Mouse (Mus musculus) stomach, embryonic 15.5 days (tissue): ENCODE data around the gene Mrps24. TPM values are rescaled to one million over a fixed set of nuclear protein-coding genes. Genes with fewer than 3 reads are reported as not detected.

Experiments
- ATAC-seq: fragments of 200-750 bp; cut with Nextera tagmentation; 2 replicates; pipeline ENCODE4 v1.8.0; 2017; ENCODE audit warnings: low read depth, moderate number of reproducible peaks, moderate TSS enrichment; ENCODE audit not compliant: insufficient read depth, low FRiP score
- H3K27ac ChIP-seq: fragments of 300-500 bp; sonication (generic); 2 replicates; pipeline ENCODE4 v1.5.1; 2015; ENCODE audit warnings: mild to moderate bottlenecking, inconsistent platforms
- H3K27me3 ChIP-seq: fragments of 300-500 bp; sonication (generic); replicated peaks from 2 replicates; pipeline ENCODE4 v1.6.1; 2015; ENCODE audit warnings: inconsistent platforms
- H3K36me3 ChIP-seq: fragments of 300-500 bp; sonication (generic); 2 replicates; pipeline ENCODE4 v1.6.1; 2015; ENCODE audit warnings: inconsistent platforms
- H3K4me1 ChIP-seq: fragments of 300-500 bp; sonication (generic); 2 replicates; pipeline ENCODE4 v1.6.1; 2015; ENCODE audit warnings: inconsistent platforms
- H3K4me2 ChIP-seq: fragments of 300-500 bp; sonication (generic); 2 replicates; pipeline ENCODE4 v1.6.1; 2015; ENCODE audit warnings: mild to moderate bottlenecking, inconsistent platforms
- H3K4me3 ChIP-seq: fragments of 300-500 bp; sonication (generic); replicated peaks from 2 replicates; pipeline ENCODE4 v1.5.1; 2015; ENCODE audit warnings: inconsistent platforms
- H3K9ac ChIP-seq: fragments of 300-500 bp; sonication (generic); 2 replicates; pipeline ENCODE4 v1.6.1; 2015; ENCODE audit warnings: inconsistent platforms
- H3K9me3 ChIP-seq: fragments of 300-500 bp; sonication (generic); 2 replicates; pipeline ENCODE4 v1.6.1; 2016; ENCODE audit warnings: inconsistent platforms
- WGBS: fragments of 180-500 bp; shearing (Covaris S2); methylation state at CpG from one replicate; pipeline ENCODE4 v1.1.7; 2015; 5-methylcytosine and 5-hydroxymethylcytosine counted together
- polyA plus RNA-seq: library from polyadenylated mRNA; unstranded; fragments of >200 nt; fragmentation: Nextera tagmentation; extraction: Ambion mirVana; gene quantifications from 2 replicates; pipeline ENCODE4 v1.2.1, GENCODE M21; 2015

Mrps24 gene
- polyA plus RNA-seq = 210 and 217 TPM in 2 replicates

DNA sequence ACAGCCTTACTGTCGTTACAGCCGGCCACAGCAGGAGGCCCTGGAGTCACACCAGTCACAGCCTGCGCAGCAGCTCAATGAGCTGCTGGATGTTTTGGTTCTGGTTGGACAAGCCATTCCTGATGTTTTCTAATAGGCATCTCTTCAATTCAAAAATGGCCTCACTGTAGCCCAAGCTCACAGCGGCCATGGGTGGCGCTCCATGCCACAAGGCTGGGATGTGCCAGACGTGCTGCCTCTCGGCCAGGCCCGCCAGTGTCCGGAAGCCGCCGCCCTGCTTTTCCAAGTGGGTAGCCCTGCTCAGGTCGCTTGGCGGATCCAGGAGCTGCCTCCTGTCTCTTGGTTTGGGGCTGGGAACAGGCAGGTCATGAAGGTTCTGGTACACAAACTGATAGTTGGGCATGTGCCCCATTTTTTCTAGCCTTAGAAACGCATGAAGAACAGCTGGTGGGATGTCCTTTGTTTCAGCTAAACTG, at the start of gene Mrps24:
Mrps24 (minus strand) TSS at position 51 of the 476 bp plus-strand sequence.
- Histone ChIP-seq H3K9me3 (no peaks in the 10 kb centered on the region), H3K27ac (no peak within 1 kb of the TSS), H3K36me3 (peaks cover 39% of the 10 kb centered on the region), H3K4me3 (no peak within 1 kb of the TSS), H3K27me3 (no peaks in the 10 kb centered on the region), H3K4me1 (no peaks in the 10 kb centered on the region), H3K9ac (no peak within 1 kb of the TSS), H3K4me2 (no peak within 1 kb of the TSS)
- 82% methylated on average over 14 of the region's 14 CpGs for WGBS
- no peak for ATAC-seq

DNA sequence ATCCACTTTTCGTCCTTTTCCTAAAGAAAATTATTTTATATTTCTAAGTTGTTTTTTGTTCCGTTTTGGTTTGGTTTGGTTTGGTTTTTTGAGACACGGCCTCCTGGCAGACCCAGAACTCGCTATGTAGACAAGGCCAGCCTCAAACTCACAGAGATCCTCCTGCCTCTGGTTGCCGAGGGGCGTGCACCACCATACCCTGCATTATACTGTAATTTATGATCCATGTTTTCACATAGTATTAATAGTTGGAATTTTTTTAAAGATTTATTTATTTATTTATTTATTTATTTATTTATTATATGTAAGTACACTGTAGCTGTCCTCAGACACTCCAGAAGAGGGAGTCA, 47.1 kb upstream of the Mrps24 start:
- 0 out of 2 replicates have a peak, but pooled peaks have one; percentile 2 for ATAC-seq
- H3K9ac ChIP-seq = no peak overlapping the region

DNA sequence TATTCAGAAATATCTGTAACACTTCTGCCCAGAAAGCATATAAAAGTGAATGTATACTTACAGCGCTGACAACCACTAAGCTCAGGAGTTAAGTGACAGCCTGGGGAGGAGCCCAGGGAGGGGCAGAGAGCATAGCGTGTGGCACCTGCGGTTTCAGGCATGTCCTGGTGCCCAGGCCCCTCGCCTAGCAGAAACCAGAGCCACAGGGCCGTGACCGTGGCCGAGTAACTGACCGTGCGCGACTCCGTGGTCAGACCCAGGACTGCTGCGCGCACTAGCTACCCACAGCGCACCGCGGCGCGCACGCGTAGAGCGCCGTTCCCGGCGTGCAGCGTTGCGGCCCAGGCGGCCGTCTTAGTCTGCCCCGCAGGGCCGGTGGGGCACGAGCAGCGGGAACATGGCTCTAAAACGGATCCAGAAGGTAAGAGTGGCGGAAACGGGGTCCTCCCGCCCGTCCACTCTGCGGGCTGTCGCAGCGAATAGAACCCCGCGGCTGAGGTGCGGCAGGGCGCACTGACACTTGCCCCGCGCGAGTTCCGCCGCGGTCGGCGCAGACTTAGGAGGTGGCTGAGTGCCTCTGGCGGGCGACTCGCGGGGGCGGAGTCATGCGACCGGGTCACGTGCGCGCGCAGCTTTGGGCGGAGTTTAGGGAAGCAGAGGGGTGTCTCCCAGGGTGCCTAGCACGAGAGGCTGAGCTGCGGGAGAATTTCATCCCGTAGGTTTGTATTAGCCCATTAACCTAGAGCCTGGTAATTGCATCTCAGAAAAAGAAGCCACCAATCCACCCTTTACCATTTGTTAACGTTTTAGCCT, 46.5 kb upstream of the Mrps24 start, which contains the start of gene Urgcp:
Urgcp (minus strand) TSS at position 557 of the 813 bp plus-strand sequence.
- peak within 1 kb of the TSS; percentile 89 for H3K9ac ChIP-seq
- no peaks in the 10 kb centered on the region for H3K4me1 ChIP-seq
- H3K9me3 ChIP-seq = no peaks in the 10 kb centered on the region
- peak within 1 kb of the TSS; percentile 71 for H3K4me2 ChIP-seq
- WGBS = under 1% methylated on average over 68 of the region's 68 CpGs
- no peaks in the 10 kb centered on the region for H3K36me3 ChIP-seq
- H3K4me3 ChIP-seq = peak within 1 kb of the TSS; percentile 72
- ATAC-seq = peak; percentile 99
- no peaks in the 10 kb centered on the region for H3K27me3 ChIP-seq
- peak within 1 kb of the TSS; percentile 98 for H3K27ac ChIP-seq

More for the DNA sequence above, 47.1 kb upstream of the Mrps24 start:
- Histone ChIP-seq H3K27ac (peak overlapping the region; percentile 98; the same call in 1 of the 2 replicates), H3K27me3 (no peaks in the 10 kb centered on the region), H3K4me1 (no peaks in the 10 kb centered on the region), H3K4me2 (peak overlapping the region; percentile 71), H3K36me3 (no peaks in the 10 kb centered on the region), H3K4me3 (peak overlapping the region; percentile 72), H3K9me3 (no peaks in the 10 kb centered on the region)
- WGBS = 20% methylated on average over 6 of the region's 6 CpGs

DNA sequence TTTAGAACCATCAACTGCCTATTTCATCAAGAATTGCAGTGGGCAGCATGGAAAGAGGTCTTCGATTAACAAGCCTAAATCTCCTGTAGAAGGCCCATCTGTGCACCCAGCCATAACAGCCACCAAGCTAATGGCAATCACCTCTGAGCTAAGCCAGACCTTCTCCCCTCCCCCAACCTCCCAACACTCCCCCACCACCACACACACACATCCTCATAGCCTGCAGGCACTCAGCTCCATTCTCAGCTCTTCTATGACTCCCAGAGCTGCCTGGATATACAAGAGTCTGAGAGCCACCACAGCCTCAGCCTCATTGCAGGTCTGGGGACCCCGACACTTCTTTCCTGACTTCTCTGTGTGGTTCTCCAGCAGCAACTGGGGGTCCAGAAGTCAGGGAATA, 38.3 kb upstream of the Mrps24 start:
- 83% methylated on average over 2 of the region's 2 CpGs for WGBS
- no peak overlapping the region for H3K4me3 ChIP-seq
- H3K36me3 ChIP-seq = peaks cover 5% of the 10 kb centered on the region; the same call in 1 of the 2 replicates
- H3K27me3 ChIP-seq = no peaks in the 10 kb centered on the region
- ATAC-seq = no peak
- H3K27ac ChIP-seq = no peak overlapping the region
- no peak overlapping the region for H3K4me2 ChIP-seq
- H3K9me3 ChIP-seq = no peaks in the 10 kb centered on the region
- H3K4me1 ChIP-seq = no peaks in the 10 kb centered on the region
- no peak overlapping the region for H3K9ac ChIP-seq

DNA sequence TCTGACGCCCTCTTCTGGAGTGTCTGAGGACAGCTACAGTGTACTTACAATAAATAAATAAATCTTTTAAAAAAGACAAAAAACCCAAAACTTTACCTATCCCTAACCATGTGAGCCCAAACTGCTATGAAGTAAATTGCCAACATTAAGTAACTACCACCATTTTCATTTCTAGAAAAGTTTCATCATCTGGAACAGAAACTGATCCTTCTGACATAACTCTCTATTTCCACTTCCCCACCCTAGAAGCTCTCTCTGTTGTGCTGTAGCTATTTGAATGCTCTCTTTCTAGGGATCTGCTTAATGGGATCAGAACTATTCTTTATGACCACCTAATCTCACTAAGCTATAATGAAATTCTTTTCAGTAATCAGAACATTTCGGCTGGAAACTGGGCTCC, 29.5 kb upstream of the Mrps24 start:
- Histone ChIP-seq H3K36me3 (peaks cover 5% of the 10 kb centered on the region; the same call in 1 of the 2 replicates), H3K4me3 (no peak overlapping the region), H3K4me2 (no peak overlapping the region), H3K9me3 (no peaks in the 10 kb centered on the region), H3K4me1 (0 out of 2 replicates have a peak, but pooled peaks cover 2% of the 10 kb centered on the region), H3K27ac (no peak overlapping the region), H3K9ac (no peak overlapping the region), H3K27me3 (no peaks in the 10 kb centered on the region)
- WGBS = 80% methylated on average over 2 of the region's 2 CpGs
- ATAC-seq = no peak

DNA sequence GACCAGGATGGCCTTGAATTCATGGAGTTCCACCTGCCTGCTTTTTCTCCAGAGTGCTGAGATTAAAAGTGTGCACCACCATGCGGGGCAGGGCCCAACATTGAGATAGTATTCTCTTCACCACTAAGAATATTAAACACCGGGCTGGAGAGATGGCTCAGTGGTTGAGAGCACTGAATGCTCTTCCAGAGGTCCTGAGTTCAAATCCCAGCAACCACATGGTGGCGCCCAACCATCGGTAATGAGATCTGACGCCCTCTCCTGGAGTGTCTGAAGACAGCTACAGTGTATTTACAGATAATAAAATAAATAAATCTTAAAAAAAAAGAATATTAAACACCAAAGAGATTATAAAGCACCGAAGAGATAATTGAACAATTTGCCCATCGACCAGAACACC, 26.6 kb upstream of the Mrps24 start:
- Histone ChIP-seq H3K4me3 (no peak overlapping the region), H3K36me3 (no peaks in the 10 kb centered on the region), H3K4me2 (no peak overlapping the region), H3K27me3 (no peaks in the 10 kb centered on the region), H3K4me1 (peaks cover 7% of the 10 kb centered on the region; the same call in 1 of the 2 replicates), H3K9me3 (no peaks in the 10 kb centered on the region), H3K27ac (no peak overlapping the region), H3K9ac (no peak overlapping the region)
- WGBS = 71% methylated on average over 7 of the region's 7 CpGs
- ATAC-seq = no peak

DNA sequence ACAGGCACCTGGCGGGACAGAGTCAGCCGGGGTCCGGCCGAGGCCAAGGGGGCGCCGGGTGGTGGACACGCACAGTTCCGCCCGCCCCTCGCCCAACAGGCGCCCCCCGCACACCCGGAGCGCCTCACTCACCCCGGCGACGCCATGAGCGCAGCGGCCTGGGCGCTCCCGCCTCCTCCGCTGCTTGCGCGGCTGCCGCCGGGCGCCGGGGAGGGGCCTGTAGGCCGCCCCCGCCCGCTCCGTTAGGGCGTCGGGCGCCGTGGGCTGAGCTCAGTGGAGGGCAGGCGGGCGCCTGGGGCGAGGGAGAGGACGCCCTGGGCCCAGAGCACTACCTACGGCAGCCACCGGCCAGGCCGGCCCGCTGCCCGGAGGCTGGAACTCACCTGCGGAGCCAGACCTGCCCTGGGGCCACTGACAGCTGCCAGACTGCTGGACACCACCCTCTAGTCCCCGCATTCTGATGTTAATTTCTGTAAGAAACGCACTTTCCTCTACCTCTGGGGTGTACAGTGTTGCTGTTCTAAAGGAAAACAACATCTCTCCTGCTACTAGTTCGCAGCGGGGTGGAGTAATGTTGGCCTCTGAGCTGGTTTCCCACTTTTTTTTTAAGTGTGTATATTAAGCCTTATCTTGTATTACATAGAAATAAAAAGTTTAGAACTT, 25.6 kb upstream of the Mrps24 start:
- peak overlapping the region; percentile 81 for H3K27ac ChIP-seq
- WGBS = under 1% methylated on average over 47 of the region's 50 CpGs
- H3K36me3 ChIP-seq = no peaks in the 10 kb centered on the region
- ATAC-seq = peak; percentile 98
- no peaks in the 10 kb centered on the region for H3K9me3 ChIP-seq
- H3K4me1 ChIP-seq = peaks cover 7% of the 10 kb centered on the region; the same call in 1 of the 2 replicates
- H3K27me3 ChIP-seq = no peaks in the 10 kb centered on the region
- peak overlapping the region; percentile 84 for H3K4me2 ChIP-seq
- H3K4me3 ChIP-seq = peak overlapping the region; percentile 75
- H3K9ac ChIP-seq = peak overlapping the region; percentile 96

DNA sequence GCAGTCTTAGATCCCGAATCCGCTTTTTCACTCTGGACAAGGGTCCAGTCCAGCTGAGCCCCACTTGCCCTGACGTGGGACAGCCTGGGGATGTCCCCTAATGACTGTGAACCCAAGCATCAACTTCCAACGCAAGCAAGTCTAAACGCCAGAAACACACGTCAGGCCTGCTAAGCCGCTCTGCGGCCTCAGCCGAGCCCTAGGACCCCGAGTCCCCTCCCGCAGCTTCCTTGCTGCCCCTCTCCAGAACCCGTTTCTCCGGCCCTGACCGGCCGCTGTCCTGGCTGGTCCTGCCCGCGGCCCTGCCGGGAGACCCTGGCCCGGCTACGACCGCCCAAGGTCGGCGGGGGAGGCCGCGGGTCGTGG, 25.1 kb upstream of the Mrps24 start:
- Histone ChIP-seq H3K27ac (peak overlapping the region; percentile 81), H3K4me1 (peaks cover 7% of the 10 kb centered on the region; the same call in 1 of the 2 replicates), H3K9ac (peak overlapping the region; percentile 96), H3K4me3 (peak overlapping the region; percentile 75), H3K4me2 (peak overlapping the region; percentile 84), H3K9me3 (no peaks in the 10 kb centered on the region), H3K36me3 (no peaks in the 10 kb centered on the region), H3K27me3 (no peaks in the 10 kb centered on the region)
- WGBS = 2% methylated on average over 26 of the region's 26 CpGs
- peak; percentile 65 for ATAC-seq

DNA sequence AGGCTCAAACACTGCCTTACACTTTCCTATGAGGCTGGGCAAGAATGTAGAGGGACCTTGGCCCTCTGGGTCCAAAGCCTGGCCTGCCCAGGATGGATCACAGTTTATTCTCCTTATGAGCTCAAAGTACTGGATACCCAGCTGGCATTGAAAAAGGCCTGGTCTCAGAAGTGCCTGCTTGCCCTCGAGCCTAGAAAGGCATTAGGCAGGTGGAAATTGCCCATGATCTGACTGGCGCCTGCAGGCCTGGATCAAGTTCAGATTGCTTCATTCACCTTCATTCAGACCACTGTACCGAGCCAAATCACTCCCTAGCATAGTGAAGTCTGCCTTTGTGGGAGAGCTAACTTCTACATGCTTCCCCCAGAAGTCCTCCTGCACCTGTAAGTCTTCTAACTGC, 24.4 kb upstream of the Mrps24 start:
- no peak overlapping the region for H3K27ac ChIP-seq
- 71% methylated on average over 3 of the region's 3 CpGs for WGBS
- no peaks in the 10 kb centered on the region for H3K27me3 ChIP-seq
- peak overlapping the region; percentile 84 for H3K4me2 ChIP-seq
- no peaks in the 10 kb centered on the region for H3K36me3 ChIP-seq
- H3K4me1 ChIP-seq = peaks cover 7% of the 10 kb centered on the region; the same call in 1 of the 2 replicates
- no peak overlapping the region; the same call in 1 of the 2 replicates for H3K4me3 ChIP-seq
- H3K9ac ChIP-seq = no peak overlapping the region
- no peaks in the 10 kb centered on the region for H3K9me3 ChIP-seq
- ATAC-seq = no peak

DNA sequence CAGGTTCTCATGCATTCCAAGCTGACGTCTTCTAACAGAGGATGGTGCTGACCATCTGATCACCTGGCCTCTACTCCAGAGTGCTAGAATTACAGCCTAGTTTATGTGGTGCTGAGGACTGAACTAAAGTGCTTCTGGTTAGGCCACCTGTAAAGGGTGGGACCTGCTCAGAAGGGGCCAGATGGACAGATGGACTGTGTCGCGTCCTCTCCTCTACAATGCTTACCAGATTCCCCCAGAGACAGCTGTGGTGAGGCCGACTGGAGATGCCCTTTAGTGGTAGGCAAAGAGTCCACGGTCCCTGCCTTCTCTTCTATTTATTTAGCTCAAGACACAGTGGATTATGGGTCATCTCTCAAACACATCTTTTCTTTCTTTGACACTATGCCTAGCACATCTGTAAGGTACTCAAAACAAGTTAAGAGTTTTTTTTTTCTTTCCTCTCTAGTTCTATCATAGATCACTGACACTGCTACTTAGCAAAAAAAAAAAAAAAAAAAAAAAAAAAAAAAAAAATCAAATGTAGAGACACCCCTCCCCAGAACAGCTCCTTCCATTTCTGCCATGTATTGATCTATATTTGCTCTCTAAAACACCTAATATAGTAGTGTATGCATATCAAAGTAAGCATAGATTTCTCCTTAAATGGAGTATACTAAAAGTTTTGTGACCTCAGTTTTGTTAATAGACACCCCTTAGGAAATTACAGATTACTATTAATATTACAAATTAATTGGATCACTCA, 23.6 kb upstream of the Mrps24 start:
- WGBS = 70% methylated on average over 5 of the region's 5 CpGs

DNA sequence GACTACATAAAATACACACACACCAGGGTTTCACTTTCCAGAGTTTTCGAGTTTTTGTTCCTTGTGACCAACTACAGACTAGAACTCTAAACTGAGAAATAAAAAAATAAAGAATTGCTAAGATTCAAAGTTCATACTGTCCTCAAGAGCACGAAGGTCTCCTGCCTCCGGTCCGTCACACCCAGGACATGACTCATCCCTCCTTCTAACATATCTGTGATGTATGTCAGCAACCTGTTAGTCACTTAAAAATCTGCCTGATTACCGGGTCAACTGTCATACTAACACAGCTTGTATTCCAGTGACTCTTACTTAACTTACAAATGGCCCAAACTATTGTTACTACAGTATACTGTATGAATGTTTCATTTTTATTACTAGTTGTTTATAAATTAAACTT, 21.7 kb upstream of the Mrps24 start:
- 83% methylated on average over 5 of the region's 5 CpGs for WGBS
- no peak overlapping the region for H3K27ac ChIP-seq
- ATAC-seq = no peak
- no peak overlapping the region for H3K9ac ChIP-seq
- no peaks in the 10 kb centered on the region for H3K9me3 ChIP-seq
- no peaks in the 10 kb centered on the region for H3K36me3 ChIP-seq
- peaks cover 7% of the 10 kb centered on the region; the same call in 1 of the 2 replicates for H3K4me1 ChIP-seq
- no peaks in the 10 kb centered on the region for H3K27me3 ChIP-seq
- H3K4me2 ChIP-seq = no peak overlapping the region
- H3K4me3 ChIP-seq = no peak overlapping the region

More for the DNA sequence above, 23.6 kb upstream of the Mrps24 start:
- H3K27ac ChIP-seq = no peak overlapping the region
- H3K36me3 ChIP-seq = no peaks in the 10 kb centered on the region
- no peaks in the 10 kb centered on the region for H3K9me3 ChIP-seq
- H3K4me3 ChIP-seq = no peak overlapping the region
- H3K4me1 ChIP-seq = peaks cover 7% of the 10 kb centered on the region; the same call in 1 of the 2 replicates
- no peaks in the 10 kb centered on the region for H3K27me3 ChIP-seq
- no peak for ATAC-seq
- no peak overlapping the region for H3K4me2 ChIP-seq
- no peak overlapping the region for H3K9ac ChIP-seq
